Mouse (Mus musculus): ENCODE measurements around the gene Omt2b.

- TF ChIP-seq CEBPB (IDR thresholded peaks at IDR 0.05; ENCODE audit: low read depth) (no peak), USF1 (IDR thresholded peaks at IDR 0.05; ENCODE audit: low read depth) (no peak), CTCF (IDR thresholded peaks at IDR 0.05; ENCODE audit: control insufficient read depth, insufficient read depth, insufficient read length) (no peak), MAX (IDR thresholded peaks at IDR 0.05) (no peak), MYOG (IDR thresholded peaks at IDR 0.05; ENCODE audit: control insufficient read depth, extremely low read depth, insufficient read length) (no peak), MYOD1 (IDR thresholded peaks at IDR 0.05; ENCODE audit: control insufficient read depth, insufficient read length, low read depth) (no peak), FOSL1 (IDR thresholded peaks at IDR 0.05; ENCODE audit: insufficient read depth, low read length, poor library complexity, severe bottlenecking) (no peak)
These were observed 44.1 kb downstream of the Omt2b start for GRCm38 (mm10) chr9:78371441-78371840.

Data from C2C12 (cell line).